Mouse (Mus musculus): ENCODE results near the gene Gli1. TPM values are rescaled to one million over a fixed set of nuclear protein-coding genes. Genes with fewer than 3 reads are reported as not detected.

Gene Gli1
- polyA plus RNA-seq, 1 experiment from 2014 or later = 0.21 TPM

- no peak for ATAC-seq (ENCODE audit: low read depth)
- H3K9me3 ChIP-seq (replicated peaks) = no peaks in the 10 kb centered on the region
- H3K4me2 ChIP-seq = no peak overlapping the region
- peaks cover 37% of the 10 kb centered on the region for H3K4me1 ChIP-seq (replicated peaks)
- WGBS (ENCODE audit: insufficient replicate concordance) = 84% methylated on average over 13 of the region's 13 CpGs
- no peak overlapping the region for H3K27ac ChIP-seq
- peak overlapping the region; percentile 3; the same call in 1 of the 2 replicates for H3K9ac ChIP-seq
- H3K27me3 ChIP-seq = no peaks in the 10 kb centered on the region
- peaks cover 98% of the 10 kb centered on the region for H3K36me3 ChIP-seq
- no peak for DNase-seq
- no peak overlapping the region for H3K4me3 ChIP-seq (replicated peaks)
Observed at GRCm38 (mm10) chr10:127282620-127283215, 59.1 kb downstream of the Gli1 start.

GRCm38 (mm10) chr10:127281316-127281715 is 60.5 kb downstream of the Gli1 start:
- no peaks in the 10 kb centered on the region for H3K9me3 ChIP-seq (replicated peaks)
- ATAC-seq (ENCODE audit: low read depth) (no peak), DNase-seq (no peak)
- no peak overlapping the region for H3K9ac ChIP-seq
- H3K27me3 ChIP-seq = no peaks in the 10 kb centered on the region
- H3K27ac ChIP-seq = no peak overlapping the region
- no peak overlapping the region for H3K4me3 ChIP-seq (replicated peaks)
- H3K4me1 ChIP-seq (replicated peaks) = peaks cover 23% of the 10 kb centered on the region
- peaks cover 100% of the 10 kb centered on the region for H3K36me3 ChIP-seq
- WGBS (ENCODE audit: insufficient replicate concordance) = 81% methylated on average over 8 of the region's 8 CpGs
- no peak overlapping the region for H3K4me2 ChIP-seq

Other genes starting within 250 kb of the Gli1 start
- gene Os9, start 220.8 kb downstream of the Gli1 start, polyA plus RNA-seq (2015; fragmentation: Nextera tagmentation; extraction: Ambion mirVana) = 45.6 and 49.0 TPM in 2 replicates
- gene B4galnt1, start 176.7 kb downstream of the Gli1 start, polyA plus RNA-seq (2015; fragmentation: Nextera tagmentation; extraction: Ambion mirVana) = 9.3 and 11.0 TPM in 2 replicates
- gene Slc26a10, start 161.3 kb downstream of the Gli1 start, polyA plus RNA-seq (2015; fragmentation: Nextera tagmentation; extraction: Ambion mirVana) = 1.8 and 2.1 TPM in 2 replicates
- gene Arhgef25, start 151.9 kb downstream of the Gli1 start, polyA plus RNA-seq (2015; fragmentation: Nextera tagmentation; extraction: Ambion mirVana) = 8.1 and 8.2 TPM in 2 replicates
- gene Dtx3, start 146.2 kb downstream of the Gli1 start, polyA plus RNA-seq (2015; fragmentation: Nextera tagmentation; extraction: Ambion mirVana) = 16.8 and 19.3 TPM in 2 replicates
- 39.8 and 45.8 TPM in 2 replicates for gene Pip4k2c, start 130.4 kb downstream of the Gli1 start, polyA plus RNA-seq (2015; fragmentation: Nextera tagmentation; extraction: Ambion mirVana)
- 0.02 and 0.14 TPM in 2 replicates for gene Kif5a, start 78.6 kb downstream of the Gli1 start, polyA plus RNA-seq (2015; fragmentation: Nextera tagmentation; extraction: Ambion mirVana)
- gene Dctn2, start 75.6 kb downstream of the Gli1 start, polyA plus RNA-seq (2015; fragmentation: Nextera tagmentation; extraction: Ambion mirVana) = 80.0 and 80.1 TPM in 2 replicates
- gene Mbd6, start 53.0 kb downstream of the Gli1 start, polyA plus RNA-seq (2015; fragmentation: Nextera tagmentation; extraction: Ambion mirVana) = 5.9 and 6.5 TPM in 2 replicates
- 150 and 166 TPM in 2 replicates for gene Mars, start 30.2 kb downstream of the Gli1 start, polyA plus RNA-seq (2015; fragmentation: Nextera tagmentation; extraction: Ambion mirVana)
- gene Arhgap9, start 20.0 kb downstream of the Gli1 start, polyA plus RNA-seq (2015; fragmentation: Nextera tagmentation; extraction: Ambion mirVana) = 14.0 and 15.1 TPM in 2 replicates
- 0.32 and 0.38 TPM in 2 replicates for gene Inhbe, start 12.4 kb upstream of the Gli1 start, polyA plus RNA-seq (2015; fragmentation: Nextera tagmentation; extraction: Ambion mirVana)
- 1.6 and 2.0 TPM in 2 replicates for gene Inhbc, start 28.5 kb upstream of the Gli1 start, polyA plus RNA-seq (2015; fragmentation: Nextera tagmentation; extraction: Ambion mirVana)
- gene R3hdm2, start 38.4 kb upstream of the Gli1 start, polyA plus RNA-seq (2015; fragmentation: Nextera tagmentation; extraction: Ambion mirVana) = 14.4 and 15.3 TPM in 2 replicates
- gene Stac3, start 159.7 kb upstream of the Gli1 start, polyA plus RNA-seq (2015; fragmentation: Nextera tagmentation; extraction: Ambion mirVana) = 0.17 and 0.47 TPM in 2 replicates
- gene Ndufa4l2, start 173.0 kb upstream of the Gli1 start, polyA plus RNA-seq (2015; fragmentation: Nextera tagmentation; extraction: Ambion mirVana) = 1.9 and 2.8 TPM in 2 replicates
- gene Shmt2, start 180.5 kb upstream of the Gli1 start, polyA plus RNA-seq (2015; fragmentation: Nextera tagmentation; extraction: Ambion mirVana) = 133 and 142 TPM in 2 replicates
- gene Nxph4, start 192.6 kb upstream of the Gli1 start, polyA plus RNA-seq (2015; fragmentation: Nextera tagmentation; extraction: Ambion mirVana) = 0.13 TPM in 2 replicates